Mouse (Mus musculus): Measurements from ENCODE around the gene Rhoh.

Gene Rhoh

DNA sequence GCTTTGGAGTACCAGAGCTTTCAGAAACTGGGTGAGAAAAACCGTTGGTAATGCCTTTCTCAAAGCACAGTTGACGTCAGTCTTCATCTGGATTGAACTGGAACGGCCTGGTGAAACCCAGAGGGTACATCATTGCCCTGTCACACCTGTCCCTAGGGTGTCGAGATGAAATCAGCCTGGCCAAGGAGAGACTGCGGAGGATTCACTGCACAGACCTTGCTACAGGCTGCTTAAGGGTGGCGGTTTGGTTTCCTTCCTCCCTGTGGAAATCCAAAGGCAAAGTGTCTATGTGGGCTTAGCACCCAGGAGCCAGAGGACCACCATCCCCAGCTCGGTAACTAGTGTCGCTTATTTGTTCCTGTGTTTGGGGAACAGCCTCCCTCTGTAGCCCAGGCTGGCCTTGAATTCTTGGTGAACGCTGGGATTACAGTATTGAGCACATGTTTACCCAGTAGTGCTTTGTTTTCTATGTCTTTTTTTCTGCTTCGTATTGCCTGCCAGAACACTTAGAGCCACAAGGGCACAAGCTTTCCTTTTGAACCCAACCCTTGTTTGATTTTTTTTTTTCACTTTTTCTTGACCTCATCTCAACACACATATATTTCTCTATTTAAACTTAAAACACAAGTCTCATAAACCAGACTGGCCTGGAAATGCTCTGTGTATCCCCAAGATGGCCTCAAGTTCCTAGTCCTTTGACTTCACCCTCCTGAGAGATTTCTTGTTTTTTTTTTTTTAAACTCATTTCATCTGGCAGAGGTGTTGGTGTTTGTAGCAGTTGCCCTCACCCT, at the start of gene Rhoh:
Gene Rhoh, plus strand, starts transcription at position 60 of the 791 bp plus-strand sequence.
- no peak for DNase-seq (ENCODE audit: low spot score)

DNA sequence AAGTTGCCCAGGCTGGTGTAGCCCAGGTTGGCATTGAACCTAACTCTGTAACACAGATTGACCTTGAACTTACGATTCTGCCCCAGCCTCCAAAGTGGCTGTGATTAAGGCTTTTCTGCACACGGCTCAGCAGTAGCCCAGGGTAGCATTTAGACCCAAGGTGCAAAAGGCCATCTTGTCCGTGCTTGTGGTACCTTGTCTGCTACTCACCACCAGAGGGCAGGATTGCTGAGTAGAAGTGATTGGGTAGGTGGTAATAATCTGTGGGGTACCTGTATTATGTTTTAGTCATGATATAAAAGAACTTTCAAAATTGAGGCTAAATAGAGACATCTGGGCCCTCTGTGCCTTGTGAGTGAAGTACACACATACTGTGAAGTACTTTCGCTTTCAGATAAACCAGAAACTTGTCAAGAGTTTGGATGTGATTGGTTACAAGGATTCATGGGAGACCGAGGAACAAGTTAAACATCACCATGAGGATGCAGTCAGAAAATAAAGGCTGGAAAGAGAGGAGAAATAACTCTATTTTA, 37.3 kb upstream of the Rhoh start:
- DNase-seq (ENCODE audit: low spot score) = peak; percentile 70

DNA sequence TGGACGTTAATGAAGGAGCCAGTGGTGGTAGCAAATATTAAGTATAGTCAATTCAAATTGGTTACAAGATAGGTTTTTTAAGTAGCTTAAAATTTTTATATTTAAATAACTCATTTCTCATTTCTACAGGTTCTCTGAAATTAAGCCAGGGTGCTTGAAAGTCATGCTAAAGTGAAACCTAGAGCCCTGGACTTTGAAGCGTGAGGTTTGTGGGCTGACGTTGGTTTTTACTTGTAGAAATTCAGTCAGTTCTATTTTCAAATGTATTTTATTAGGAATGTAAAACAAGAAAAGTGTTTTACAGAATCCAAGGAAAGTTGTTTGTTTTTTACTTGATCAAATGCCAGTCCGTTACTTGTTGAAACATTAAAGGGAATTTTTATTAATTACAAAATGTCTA, 34.5 kb upstream of the Rhoh start:
- no peak for DNase-seq (ENCODE audit: low spot score)

DNA sequence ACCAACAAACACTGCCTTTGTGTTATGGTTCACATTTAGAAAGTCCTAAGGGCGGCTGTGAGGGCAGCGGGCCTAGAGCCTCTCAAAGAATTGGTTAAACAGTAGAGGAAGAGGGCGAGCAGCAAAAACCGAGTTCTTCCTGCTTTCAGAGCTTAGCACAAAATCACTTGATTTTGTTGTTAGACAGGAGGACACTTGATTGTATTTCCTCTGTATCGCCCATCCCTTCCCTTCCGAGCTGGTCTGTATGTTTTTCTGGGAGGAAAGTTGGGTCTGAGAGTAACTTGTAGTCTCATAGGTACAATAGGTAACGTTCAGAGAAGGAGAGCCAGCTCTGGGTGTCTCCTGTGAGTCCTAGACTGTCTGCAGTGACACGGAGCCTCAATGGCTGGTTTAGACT, 33.9 kb upstream of the Rhoh start:
- no peak for DNase-seq (ENCODE audit: low spot score)

DNA sequence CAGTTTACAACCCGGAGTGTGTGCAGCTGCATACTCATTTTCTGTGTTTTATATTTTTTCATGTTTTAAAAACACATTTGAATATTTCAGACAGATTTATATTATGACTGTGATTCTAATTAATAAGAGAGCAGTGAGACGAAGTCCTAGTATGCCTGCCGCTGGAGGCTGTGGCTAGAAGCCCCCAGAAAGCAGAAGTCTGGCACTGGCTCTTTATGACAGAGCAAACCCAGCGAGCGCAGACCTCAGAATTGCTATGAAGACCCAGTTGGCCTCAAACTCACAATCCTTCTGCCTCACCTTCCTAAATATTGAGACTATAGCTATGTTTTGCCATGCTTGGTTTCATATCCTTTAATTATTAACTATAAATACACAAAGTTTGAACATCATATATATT, 32.8 kb upstream of the Rhoh start:
- no peak for DNase-seq (ENCODE audit: low spot score)

DNA sequence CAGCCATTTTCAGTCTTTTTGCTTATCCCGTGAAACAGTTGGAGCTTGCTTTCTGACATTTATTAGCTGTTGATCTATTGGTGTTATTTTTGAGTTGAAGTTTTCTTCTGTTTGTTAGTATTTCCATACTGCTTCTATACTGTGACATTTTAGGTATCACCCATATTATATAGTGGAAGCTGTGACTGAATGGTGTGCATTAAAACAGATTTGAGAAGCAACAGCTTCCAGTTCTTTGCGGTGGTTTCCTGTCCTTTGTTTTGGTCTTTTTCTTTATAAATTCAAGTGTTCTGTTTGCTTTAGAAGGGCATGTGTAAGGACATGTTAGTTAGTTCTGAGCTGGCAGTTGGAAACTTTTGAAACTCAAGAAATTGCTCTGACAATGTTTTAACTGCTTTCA, 32.0 kb upstream of the Rhoh start:
- DNase-seq (ENCODE audit: low spot score) = no peak

DNA sequence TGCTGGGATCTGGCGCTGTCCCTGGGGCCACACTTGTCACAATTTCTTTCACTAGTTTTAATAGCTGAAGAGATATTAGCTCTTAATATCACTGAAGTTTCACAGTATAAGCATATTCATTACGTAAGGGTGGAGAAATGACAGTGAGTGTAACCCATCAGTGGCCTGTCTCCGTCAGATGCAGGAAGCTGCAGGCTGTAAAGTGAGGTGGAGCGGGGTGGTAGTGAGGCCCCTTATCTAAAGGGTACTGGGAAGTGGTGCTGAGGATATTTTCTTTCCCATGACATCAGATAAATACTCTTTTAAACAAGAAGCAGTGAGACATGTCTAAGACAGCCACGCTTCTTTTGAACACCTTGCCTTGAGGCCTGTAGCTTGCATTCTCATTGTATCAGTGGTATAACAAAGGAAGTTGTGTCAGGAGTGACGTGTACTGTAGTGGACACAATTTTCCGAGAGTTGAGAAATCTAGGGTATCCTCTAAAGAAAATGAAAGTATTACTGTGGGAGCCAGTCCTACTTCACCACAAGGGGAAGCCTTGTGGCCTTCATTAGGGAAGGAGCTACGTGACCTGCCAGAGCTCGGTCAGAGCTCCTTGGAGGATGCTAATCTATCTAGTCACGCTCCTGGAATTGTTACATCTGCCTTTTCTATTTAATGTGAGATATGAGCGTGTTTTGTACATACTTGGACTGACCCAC, 28.9 kb upstream of the Rhoh start:
- no peak for DNase-seq (ENCODE audit: low spot score)

DNA sequence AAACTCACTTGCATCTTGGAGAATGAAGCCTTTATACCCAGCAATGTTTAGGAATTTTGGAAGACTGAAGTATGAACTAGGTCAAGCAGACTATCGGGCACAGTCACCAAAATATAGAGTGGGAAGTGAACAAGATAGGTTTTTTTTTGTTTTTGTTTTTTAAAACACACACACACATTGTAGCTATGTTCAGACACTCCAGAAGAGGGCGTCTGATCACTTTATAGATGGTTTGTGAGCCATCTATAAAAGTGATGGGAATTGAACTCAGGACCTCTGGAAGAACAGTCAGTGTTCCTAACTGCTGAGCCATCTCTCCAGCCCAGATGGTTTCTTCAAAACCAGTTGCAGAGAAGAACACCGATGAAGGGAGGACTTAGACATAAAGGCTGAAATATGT, 27.9 kb upstream of the Rhoh start:
- DNase-seq (ENCODE audit: low spot score) = no peak

DNA sequence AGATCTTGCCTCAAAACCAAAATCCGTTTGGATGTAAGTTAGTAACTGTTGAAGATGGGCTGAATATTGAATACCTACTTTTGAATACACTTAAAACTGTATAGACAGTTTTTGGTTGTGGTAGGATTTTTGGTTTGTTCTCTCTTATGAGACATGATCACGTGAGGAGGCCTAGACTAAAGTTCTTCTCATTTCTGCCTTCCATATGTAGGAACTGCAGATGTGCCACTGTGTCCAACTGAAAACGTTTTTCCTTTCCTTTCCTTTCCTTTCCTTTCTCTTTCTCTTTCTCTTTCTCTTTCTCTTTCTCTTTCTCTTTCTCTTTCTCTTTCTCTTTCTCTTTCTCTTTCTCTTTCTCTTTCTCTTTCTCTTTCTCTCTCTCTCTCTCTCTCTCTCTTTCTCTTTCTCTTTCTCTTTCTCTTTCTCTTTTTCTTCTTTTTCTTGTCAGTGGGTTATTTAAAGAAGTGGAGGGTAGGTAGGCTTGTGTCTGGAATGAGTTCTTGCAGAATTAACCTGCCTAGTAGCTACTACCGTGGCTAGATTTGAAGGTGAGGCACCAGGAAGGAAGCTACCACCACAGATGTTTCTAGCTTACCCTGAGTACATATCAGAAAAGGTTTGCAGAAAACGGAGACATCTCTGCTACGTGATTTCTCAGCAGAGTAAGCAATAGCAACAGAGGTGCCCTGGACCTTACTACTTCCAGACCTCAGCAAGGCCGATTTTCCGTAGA, 27.1 kb upstream of the Rhoh start:
- no peak for DNase-seq (ENCODE audit: low spot score)

DNA sequence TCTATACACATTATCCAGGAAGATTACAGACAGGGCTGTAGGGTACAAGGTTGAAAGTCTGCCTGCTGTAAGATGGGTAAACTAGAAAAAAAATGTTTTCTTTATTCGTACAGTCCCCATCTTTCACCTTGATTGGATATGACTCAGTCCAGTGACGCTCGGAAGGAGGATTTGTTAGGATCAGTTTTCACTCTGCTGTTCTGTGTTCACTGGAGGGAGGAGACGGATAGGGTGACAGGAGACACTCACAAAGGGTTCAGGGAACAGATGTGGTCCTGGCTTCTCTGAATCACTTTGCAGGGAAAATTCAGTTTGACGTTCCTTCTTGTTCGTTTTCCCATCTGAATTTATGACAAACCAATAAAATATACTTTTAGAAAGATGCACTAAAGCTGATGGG, 23.0 kb upstream of the Rhoh start:
- DNase-seq (ENCODE audit: low spot score) = no peak

DNA sequence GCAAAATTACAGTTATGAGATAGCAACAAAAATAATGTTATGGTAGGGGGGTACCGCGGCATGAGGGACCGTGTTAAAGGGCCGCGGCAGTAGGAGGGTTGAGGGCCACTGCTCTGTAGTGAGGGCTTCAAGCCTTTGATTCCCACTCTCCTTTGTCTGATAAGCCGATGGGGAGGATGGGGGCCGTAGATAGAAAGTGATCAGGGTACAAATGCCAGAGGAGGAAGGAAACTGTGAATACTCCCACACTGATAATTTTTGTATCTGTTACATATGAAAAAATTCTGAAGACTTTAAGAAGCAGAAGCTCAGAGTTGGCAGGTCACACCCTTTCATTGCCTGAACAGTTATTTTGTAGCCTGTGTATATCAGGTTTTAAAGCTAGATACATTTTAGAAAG, 18.1 kb upstream of the Rhoh start:
- no peak for DNase-seq (ENCODE audit: low spot score)

DNA sequence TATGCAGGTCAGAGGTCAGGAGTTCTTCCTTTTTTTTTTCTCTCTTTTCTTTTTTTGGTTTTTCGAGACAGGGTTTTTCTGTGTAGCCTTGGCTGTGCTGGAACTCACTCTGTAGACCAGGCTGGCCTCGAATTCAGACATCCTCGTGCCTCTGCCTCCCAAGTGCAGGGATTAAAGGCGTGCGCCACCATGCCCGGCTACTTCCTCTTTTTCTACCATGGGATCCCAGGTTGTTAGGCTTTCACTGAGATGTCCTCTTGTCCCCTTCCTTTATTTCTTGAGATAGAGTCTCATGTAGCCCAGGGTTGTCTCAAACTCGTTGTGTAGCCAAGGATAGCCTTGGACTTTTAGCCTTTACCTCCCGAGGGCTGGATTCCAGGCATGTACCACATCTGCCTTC, 14.5 kb upstream of the Rhoh start:
- DNase-seq (ENCODE audit: low spot score) = no peak

DNA sequence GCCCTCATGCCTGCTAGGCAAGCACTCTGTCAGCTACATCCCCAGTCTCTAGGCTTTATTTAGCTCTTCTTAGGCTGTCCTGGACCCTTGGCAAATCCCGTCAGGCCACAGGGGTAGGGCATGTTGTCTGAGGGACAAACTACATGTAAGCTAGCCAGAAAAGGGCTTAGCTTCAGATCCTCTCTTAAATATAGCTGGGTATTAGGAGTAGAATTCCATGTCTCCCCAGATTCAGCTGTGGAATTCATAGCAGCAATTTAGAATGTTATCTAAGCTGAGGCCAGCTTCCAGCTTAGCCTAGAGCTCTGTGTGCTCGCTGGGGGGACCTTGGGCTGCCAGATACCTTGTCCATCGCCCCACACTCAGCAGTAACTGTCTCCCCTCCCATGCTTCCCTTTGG, 14.1 kb upstream of the Rhoh start:
- DNase-seq (ENCODE audit: low spot score) = no peak

DNA sequence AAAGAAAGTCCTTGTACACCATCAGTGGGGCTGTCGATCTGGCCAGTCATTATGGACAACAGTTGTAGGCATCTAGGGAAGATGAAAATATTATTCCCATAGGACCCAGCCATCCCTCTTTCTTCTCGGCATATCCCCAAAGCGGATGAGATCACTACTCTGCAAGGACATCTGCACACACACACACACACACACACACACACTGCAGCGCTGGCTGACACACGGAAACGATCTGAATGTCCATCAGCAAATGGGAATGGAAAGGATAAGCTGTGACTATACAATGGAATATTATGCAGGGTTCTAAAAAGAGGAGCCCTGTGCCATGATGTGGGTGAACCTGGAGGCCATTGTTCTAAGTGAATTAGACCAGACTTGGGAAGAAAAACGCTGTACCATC, 13.4 kb upstream of the Rhoh start:
- no peak for DNase-seq (ENCODE audit: low spot score)

DNA sequence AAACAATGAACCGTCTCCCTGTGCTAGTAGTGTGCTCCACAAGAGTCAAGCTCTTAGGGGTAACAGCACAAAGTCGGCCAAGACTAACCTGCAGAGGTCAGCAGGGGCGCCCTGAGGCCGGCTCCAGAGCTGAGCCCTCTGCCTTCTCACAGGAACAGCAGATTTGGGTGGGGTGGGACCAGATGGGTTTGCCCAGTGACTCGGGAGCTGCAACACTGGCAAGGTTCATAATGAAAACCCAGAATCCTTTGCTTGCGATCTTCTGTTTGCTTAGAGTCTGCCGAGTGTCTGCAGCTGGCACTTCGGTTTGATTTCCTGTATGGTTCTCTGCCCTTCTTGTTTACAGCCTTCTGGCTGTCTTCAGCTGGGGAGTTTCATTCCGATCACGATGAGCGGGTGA, 10.2 kb upstream of the Rhoh start:
- no peak for DNase-seq (ENCODE audit: low spot score)

DNA sequence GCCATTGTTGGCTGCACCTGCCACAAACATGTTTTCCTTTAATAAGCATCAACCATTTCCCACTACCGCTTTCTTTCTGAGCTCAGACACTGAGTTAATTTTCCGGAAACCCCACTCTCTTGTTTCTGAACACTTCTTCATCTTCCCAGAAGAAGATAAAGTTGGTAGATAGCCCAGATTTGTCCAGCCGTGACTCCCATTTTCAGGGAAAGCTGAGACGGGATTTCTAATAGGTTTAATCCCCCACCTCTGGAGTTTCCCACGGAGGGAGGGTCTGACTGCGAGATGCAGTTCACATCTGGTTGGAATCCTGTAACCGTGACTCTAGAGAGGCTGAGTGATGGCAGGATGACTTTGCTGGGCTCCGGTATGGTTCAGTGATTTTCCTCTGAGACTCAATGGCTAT, 6.2 kb upstream of the Rhoh start:
- DNase-seq (ENCODE audit: low spot score) = no peak

DNA sequence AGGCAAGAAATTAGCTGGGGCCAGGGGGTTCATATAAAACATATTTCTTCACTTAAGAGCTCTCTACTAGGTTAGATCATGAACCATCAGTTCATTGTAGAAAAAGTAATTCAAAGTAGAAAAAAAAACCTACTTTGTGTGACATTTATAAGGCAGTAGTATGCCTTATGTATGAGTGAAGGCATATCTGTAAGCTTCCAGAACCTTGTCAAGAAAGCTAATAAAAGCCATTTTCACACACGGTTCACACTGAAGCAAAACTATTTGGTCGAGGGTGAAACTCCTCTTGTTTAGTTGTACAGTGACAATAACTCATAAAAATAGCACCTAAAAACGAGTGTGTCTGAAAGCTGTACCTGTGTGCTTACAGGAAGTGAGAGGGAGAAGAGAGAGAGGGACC, 5.4 kb upstream of the Rhoh start:
- no peak for DNase-seq (ENCODE audit: low spot score)

DNA sequence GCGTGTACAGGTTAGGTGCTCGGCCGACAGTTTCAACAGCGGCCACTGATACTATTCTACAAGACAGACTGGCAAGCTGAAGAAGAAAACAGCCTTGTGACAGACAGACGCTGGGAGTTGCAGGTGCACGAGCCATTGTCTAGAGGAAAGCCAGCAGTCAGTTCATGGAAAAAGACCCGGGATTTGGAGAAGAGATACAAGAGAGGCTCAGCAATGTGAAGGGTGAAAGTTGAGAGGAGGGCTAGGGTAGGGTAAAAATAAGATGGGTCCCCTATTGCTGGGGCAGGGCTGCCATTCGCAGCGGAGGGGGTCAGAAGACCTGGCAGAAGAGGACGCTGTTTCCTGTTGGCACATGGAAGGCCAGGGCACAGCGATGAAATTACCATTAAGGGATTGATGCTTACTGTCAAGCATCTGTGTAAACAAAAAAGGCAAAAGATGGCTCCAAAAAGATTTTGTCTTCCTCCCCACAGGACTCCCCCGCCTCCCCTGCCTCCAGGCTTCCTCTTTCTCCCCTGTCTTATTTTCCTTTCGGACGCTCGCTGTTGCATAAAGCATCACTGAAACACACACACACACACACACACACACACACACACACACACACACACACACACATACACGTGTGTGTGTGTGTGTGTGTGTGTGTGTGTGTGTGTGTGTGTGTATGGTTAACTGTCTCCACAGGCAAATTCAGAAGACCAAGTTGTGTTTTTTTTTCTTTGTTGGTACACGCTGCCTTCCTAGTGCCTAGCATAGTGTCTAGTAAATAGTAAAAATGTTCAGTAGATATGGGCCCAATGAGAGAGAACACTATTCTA, 4.2 kb upstream of the Rhoh start:
- no peak for DNase-seq (ENCODE audit: low spot score)

DNA sequence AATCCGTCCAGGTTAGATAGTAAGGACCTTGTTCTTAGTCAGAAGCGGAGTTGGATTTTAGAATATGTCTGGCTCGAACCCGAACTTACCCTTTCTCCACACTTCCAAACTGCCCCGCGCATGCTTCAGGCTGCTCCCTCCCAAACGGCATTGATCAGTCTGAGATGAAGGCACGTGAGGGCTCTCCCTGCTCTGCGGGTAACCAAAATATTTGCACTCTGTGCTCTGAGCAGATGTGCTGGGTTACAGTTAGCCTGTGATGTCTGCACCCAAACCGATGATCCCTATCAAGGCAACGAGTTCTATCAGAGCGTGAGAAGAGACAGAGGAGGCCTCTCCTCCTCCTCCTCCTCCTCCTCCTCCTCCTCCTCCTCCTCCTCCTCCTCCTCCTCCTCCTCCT, 3.1 kb upstream of the Rhoh start:
- no peak for DNase-seq (ENCODE audit: low spot score)

DNA sequence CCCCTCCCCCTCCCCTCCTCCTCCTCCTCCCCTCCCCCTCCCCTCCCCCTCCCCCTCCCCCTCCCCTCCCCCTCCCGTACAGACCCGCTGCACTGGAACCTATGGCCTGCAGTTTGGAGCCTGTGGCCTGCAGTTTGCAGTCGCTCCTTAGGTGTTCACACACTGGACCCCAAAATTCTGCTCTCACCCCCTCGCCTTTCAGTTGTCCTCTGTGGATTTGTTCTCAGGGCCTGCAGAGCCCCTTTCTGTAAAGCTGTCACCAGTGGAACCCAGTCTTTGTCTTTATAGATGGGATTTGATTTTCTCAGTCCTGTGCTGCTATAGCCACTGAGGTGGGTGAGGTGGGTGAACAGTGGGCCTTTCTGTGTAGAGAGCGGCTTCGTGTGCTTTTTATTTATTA, 2.7 kb upstream of the Rhoh start:
- no peak for DNase-seq (ENCODE audit: low spot score)

DNA sequence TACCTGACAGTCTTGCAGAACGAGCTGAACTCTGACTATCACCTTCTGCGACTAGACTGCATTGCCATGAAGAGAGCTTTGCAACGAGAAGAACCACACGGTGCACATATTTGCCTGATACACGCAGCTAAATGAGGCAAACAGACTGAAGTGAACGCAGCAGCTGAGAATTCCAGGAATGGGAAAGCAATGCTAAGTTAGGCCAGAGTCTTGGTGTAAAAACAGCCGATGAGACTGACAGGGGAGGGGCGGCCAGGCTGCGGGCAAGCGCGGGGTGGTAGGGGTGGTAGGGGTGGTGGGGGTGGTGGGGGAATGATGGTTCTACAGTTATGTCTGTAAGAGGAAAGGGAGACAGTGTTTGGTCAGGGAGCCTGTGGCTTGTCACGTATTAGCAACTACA, 2.1 kb upstream of the Rhoh start:
- DNase-seq (ENCODE audit: low spot score) = no peak

DNA sequence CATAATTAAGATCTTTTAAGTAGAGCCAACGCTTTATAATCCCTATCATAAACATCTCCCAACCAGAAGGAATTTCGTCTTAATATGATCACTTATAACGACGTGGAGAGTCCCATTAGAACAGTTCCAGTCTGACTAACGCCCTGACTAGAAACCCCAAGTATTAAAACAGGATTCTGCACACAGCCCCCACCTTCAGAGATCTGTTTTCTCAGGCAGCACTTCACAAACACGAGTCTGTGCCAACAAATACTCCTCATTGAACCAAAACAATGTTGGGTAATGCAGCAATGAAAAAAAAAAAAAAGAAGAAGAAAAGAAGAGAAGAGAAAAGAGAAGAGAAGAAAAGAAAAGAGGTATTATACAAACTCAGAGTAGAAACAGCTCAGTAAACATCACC, 1.6 kb upstream of the Rhoh start:
- DNase-seq (ENCODE audit: low spot score) = no peak
